ENCODE assay signal across 7 mouse cellular contexts in genomic region chr1:77213462-77214098, GRCm38 (mm10).
DNase-seq lines count a peak whose midpoint lies in the region; ATAC-seq and TF ChIP-seq lines count a peak whose summit lies in the region.

No protein-coding gene starts in this region.

- peaks cover 4 to 5% of the 10 kb centered on the region in 2 experiments; a peak in 3 of 4 replicates for H3K4me1 ChIP-seq in heart, embryonic 14.5 days (ENCODE audit: control insufficient read depth in 2 of 2, insufficient read depth in 2 of 2, low read length in 2 of 2)
- H3K4me1 ChIP-seq in lung, embryonic 16.5 days (replicated peaks; ENCODE audit: control insufficient read depth, insufficient read depth, low read length) = peaks cover 8% of the 10 kb centered on the region
- H3K4me1 ChIP-seq in limb, embryonic 10.5 days = no peaks in the 10 kb centered on the region
- no peaks in the 10 kb centered on the region for H3K4me1 ChIP-seq in forebrain, embryonic 12.5 days
- H3K4me1 ChIP-seq in forebrain, postnatal 0 days (ENCODE audit: insufficient read depth) = no peaks in the 10 kb centered on the region; the same call in 1 of the 2 replicates

- no peaks in the 10 kb centered on the region for H3K36me3 ChIP-seq in heart, embryonic 14.5 days (ENCODE audit: control insufficient read depth, insufficient read depth, low read length)
- no peaks in the 10 kb centered on the region for H3K36me3 ChIP-seq in lung, embryonic 16.5 days (ENCODE audit: control insufficient read depth, insufficient read depth, low read length)
- H3K36me3 ChIP-seq in limb, embryonic 10.5 days = no peaks in the 10 kb centered on the region
- H3K36me3 ChIP-seq in forebrain, embryonic 12.5 days (replicated peaks) = no peaks in the 10 kb centered on the region
- H3K36me3 ChIP-seq in forebrain, postnatal 0 days (ENCODE audit: insufficient read depth) = no peaks in the 10 kb centered on the region

- no peak for TF ChIP-seq CTCF in forebrain, postnatal 0 days (IDR thresholded peaks at IDR 0.05; ENCODE audit: low read depth)

- peak overlapping the region; percentile 54 for H3K4me2 ChIP-seq in heart, embryonic 14.5 days (ENCODE audit: low read length)
- peak overlapping the region; percentile 44 for H3K4me2 ChIP-seq in lung, embryonic 16.5 days (ENCODE audit: low read depth, low read length)
- H3K4me2 ChIP-seq in forebrain, embryonic 12.5 days = no peak overlapping the region
- no peak overlapping the region for H3K4me2 ChIP-seq in forebrain, postnatal 0 days (ENCODE audit: low read depth)

- 0 out of 2 replicates have a peak, but pooled peaks have one; percentile 35 for ATAC-seq in heart, embryonic 14.5 days (ENCODE audit: insufficient number of reproducible peaks, insufficient read depth, low FRiP score, low read depth)
- peak; percentile 92 for ATAC-seq in lung, embryonic 16.5 days (ENCODE audit: low read depth)
- ATAC-seq in forebrain, embryonic 12.5 days (ENCODE audit: low FRiP score) = no peak
- no peak for ATAC-seq in forebrain, postnatal 0 days

- 18% methylated on average over 8 of the region's 8 CpGs for WGBS in heart, embryonic 14.5 days
- WGBS in lung, embryonic 16.5 days = 11% methylated on average over 8 of the region's 8 CpGs
- WGBS in limb, embryonic 10.5 days = 70% methylated on average over 8 of the region's 8 CpGs
- WGBS in forebrain, embryonic 12.5 days = 61% methylated on average over 8 of the region's 8 CpGs
- 41% methylated on average over 8 of the region's 8 CpGs for WGBS in forebrain, postnatal 0 days

- peak overlapping the region; percentile 25 to 65; a peak in 3 of 4 replicates for H3K27ac ChIP-seq in heart, embryonic 14.5 days (replicated peaks in 1 of 2; ENCODE audit: control insufficient read depth in 1 of 2, insufficient read depth in 1 of 2, low read depth in 2 of 2, low read length in 2 of 2)
- peak overlapping the region; percentile 37 for H3K27ac ChIP-seq in lung, embryonic 16.5 days (ENCODE audit: low read length)
- no peak overlapping the region for H3K27ac ChIP-seq in limb, embryonic 10.5 days
- H3K27ac ChIP-seq in forebrain, embryonic 12.5 days = no peak overlapping the region
- no peak overlapping the region for H3K27ac ChIP-seq in forebrain, postnatal 0 days (ENCODE audit: low read depth, low read length)

- H3K27me3 ChIP-seq in heart, embryonic 14.5 days (ENCODE audit: control insufficient read depth, insufficient read depth, low read length) = no peaks in the 10 kb centered on the region
- H3K27me3 ChIP-seq in lung, embryonic 16.5 days (ENCODE audit: control insufficient read depth, insufficient read depth, low read depth, low read length) = no peaks in the 10 kb centered on the region
- H3K27me3 ChIP-seq in limb, embryonic 10.5 days (ENCODE audit: low read depth, poor library complexity, severe bottlenecking) = no peaks in the 10 kb centered on the region
- H3K27me3 ChIP-seq in forebrain, embryonic 12.5 days = no peaks in the 10 kb centered on the region
- H3K27me3 ChIP-seq in forebrain, postnatal 0 days (ENCODE audit: insufficient read depth, low read length) = no peaks in the 10 kb centered on the region

- peak overlapping the region; percentile 2 to 10; a peak in 3 of 4 replicates for H3K4me3 ChIP-seq in heart, embryonic 14.5 days (ENCODE audit: control insufficient read depth in 1 of 2, insufficient read depth in 1 of 2, low read depth in 1 of 2, low read length in 2 of 2)
- H3K4me3 ChIP-seq in lung, embryonic 16.5 days (ENCODE audit: low read length) = peak overlapping the region; percentile 9
- no peak overlapping the region for H3K4me3 ChIP-seq in limb, embryonic 10.5 days
- no peak overlapping the region for H3K4me3 ChIP-seq in forebrain, embryonic 12.5 days (replicated peaks)
- no peak overlapping the region for H3K4me3 ChIP-seq in forebrain, postnatal 0 days (ENCODE audit: low read depth, low read length)

- peak; percentile 5 for DNase-seq in 3T3-L1 (ENCODE audit: low read depth, low spot score)
- DNase-seq in Muller cell, postnatal 12 days (ENCODE audit: inconsistent ontology term) = peak; percentile 40
- DNase-seq in limb, embryonic 10.5 days (ENCODE audit: low spot score) = no peak
- no peak for DNase-seq in forebrain, postnatal 0 days

- peak overlapping the region; percentile 18; the same call in 1 of the 2 replicates for H3K9ac ChIP-seq in heart, embryonic 14.5 days (ENCODE audit: low read length)
- peak overlapping the region; percentile 24 for H3K9ac ChIP-seq in lung, embryonic 16.5 days (ENCODE audit: low read length)
- no peak overlapping the region for H3K9ac ChIP-seq in forebrain, embryonic 12.5 days
- H3K9ac ChIP-seq in forebrain, postnatal 0 days = no peak overlapping the region

- H3K9me3 ChIP-seq in heart, embryonic 14.5 days (ENCODE audit: control insufficient read depth, low read length) = no peaks in the 10 kb centered on the region
- H3K9me3 ChIP-seq in lung, embryonic 16.5 days (ENCODE audit: control insufficient read depth, low read length) = no peaks in the 10 kb centered on the region
- H3K9me3 ChIP-seq in limb, embryonic 10.5 days (replicated peaks) = no peaks in the 10 kb centered on the region
- no peaks in the 10 kb centered on the region for H3K9me3 ChIP-seq in forebrain, embryonic 12.5 days
- no peaks in the 10 kb centered on the region for H3K9me3 ChIP-seq in forebrain, postnatal 0 days (ENCODE audit: low read length)

Comparison
In these comparisons a context has a peak if more than half of its experiments do, and no peak if none do; other contexts are left out.
1. DNase-seq: peak in 3T3-L1 (single experiment) and Muller cell, postnatal 12 days (single experiment); none in limb, embryonic 10.5 days (single experiment) and forebrain, postnatal 0 days (single experiment).
2. ATAC-seq: peak in heart, embryonic 14.5 days (single experiment) and lung, embryonic 16.5 days (single experiment); none in forebrain, embryonic 12.5 days (single experiment) and forebrain, postnatal 0 days (single experiment).
3. H3K27ac ChIP-seq: peak in heart, embryonic 14.5 days (2 of 2) and lung, embryonic 16.5 days (single experiment); none in limb, embryonic 10.5 days (single experiment), forebrain, embryonic 12.5 days (single experiment) and forebrain, postnatal 0 days (single experiment).
4. H3K4me2 ChIP-seq: peak in heart, embryonic 14.5 days (single experiment) and lung, embryonic 16.5 days (single experiment); none in forebrain, embryonic 12.5 days (single experiment) and forebrain, postnatal 0 days (single experiment).
5. H3K4me3 ChIP-seq: peak in heart, embryonic 14.5 days (2 of 2) and lung, embryonic 16.5 days (single experiment); none in limb, embryonic 10.5 days (single experiment), forebrain, embryonic 12.5 days (single experiment) and forebrain, postnatal 0 days (single experiment).
6. H3K9ac ChIP-seq: peak in heart, embryonic 14.5 days (single experiment) and lung, embryonic 16.5 days (single experiment); none in forebrain, embryonic 12.5 days (single experiment) and forebrain, postnatal 0 days (single experiment).